Mouse (Mus musculus): ENCODE data around the gene Tomm6. TPM values are rescaled to one million over a fixed set of nuclear protein-coding genes. Genes with fewer than 3 reads are reported as not detected.

Tomm6 gene
- polyA plus RNA-seq, 1 experiment from 2014 or later, result 354 TPM

DNA sequence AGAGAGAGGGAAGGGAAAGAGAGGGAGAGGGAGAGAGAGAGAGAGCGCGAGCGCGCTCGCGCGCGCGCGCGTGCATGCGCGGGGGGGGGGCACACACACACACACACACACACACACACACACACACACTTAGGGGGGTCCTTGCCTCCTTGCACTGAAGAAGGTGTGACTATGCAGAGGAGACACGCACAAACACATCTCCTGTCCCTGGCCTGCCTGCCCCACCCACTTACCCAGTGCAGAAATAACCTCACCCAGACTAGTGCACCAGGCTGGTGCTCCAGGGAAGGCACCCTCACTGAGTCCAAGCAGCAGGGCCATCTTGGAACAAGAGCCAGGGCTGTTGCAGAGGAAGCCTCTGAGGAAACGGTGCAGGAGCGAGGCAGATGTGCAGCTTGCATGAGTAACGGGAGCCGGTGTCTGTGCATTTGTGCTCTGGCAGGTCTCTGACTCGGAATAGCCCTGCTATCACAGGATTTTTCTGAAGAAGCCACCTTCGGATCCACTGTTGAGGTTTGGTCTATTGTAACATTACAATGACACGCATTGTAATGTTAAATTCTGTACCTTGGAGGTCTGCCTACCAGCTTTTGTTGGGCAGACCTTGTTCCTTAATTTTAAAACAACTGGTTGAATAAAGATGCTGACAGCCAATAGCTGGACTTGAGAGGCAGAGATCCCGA lies 24.8 kb upstream of the Tomm6 start:
- Histone ChIP-seq H3K9me3 (ENCODE audit: control insufficient read depth, low read length) (no peaks in the 10 kb centered on the region), H3K27me3 (ENCODE audit: control insufficient read depth, insufficient read depth, low read length) (no peaks in the 10 kb centered on the region), H3K27ac (ENCODE audit: low read depth, low read length) (no peak overlapping the region), H3K4me3 (ENCODE audit: low read depth, low read length) (no peak overlapping the region), H3K9ac (ENCODE audit: low read length) (no peak overlapping the region), H3K36me3 (ENCODE audit: control insufficient read depth, insufficient read depth, low read length) (no peaks in the 10 kb centered on the region), H3K4me2 (ENCODE audit: low read depth, low read length, severe bottlenecking) (no peak overlapping the region), H3K4me1 (replicated peaks; ENCODE audit: control insufficient read depth, insufficient read depth, low read length) (no peaks in the 10 kb centered on the region)
- DNase-seq (ENCODE audit: low spot score) (no peak), ATAC-seq (replicated peaks; ENCODE audit: low FRiP score) (no peak)
- WGBS, result 53% methylated on average over 22 of the region's 22 CpGs

DNA sequence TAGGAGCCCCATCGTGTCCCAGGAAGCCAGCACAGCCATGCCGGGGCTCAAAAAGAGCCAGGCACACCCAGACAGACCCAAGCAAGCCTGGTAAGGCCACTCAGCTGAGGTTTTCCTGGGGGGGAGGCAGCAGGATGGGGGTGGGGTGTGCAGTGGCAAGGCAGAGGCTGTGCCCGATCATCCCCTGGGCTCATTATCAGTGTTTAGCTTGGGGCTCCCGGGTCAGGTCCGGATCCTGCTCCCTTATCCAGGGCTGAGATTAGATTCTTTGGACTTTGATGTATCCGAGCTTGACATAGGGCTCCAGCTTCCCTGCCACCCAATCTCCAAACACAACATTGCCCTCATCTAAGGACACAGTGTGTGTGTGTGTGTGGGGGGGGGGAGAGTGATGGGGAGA lies 23.7 kb upstream of the Tomm6 start:
- no peak for DNase-seq (ENCODE audit: low spot score)

DNA sequence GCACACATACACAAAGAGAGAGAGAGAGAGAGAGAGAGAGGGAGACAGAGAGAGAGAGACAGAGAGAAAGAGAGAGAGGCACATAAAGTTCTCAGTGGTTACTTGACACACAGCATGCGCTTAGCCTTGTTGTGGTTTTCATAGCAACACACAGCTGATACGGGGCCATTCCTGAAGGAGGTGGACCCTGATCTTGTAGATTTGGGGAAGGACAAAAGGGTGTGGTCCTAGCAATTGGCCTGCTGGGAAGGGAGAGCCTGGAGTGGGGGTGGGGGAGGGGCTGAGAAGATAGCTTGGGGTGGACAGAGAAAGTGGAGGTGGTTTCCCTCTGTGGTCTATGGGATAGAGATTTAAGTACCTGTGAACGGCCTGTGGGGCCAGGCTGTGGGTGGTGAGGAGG lies 21.9 kb upstream of the Tomm6 start:
- no peak for ATAC-seq (replicated peaks; ENCODE audit: low FRiP score)
- no peak overlapping the region for H3K27ac ChIP-seq (ENCODE audit: low read depth, low read length)
- no peak for DNase-seq (ENCODE audit: low spot score)
- H3K36me3 ChIP-seq (ENCODE audit: control insufficient read depth, insufficient read depth, low read length), result no peaks in the 10 kb centered on the region
- H3K4me2 ChIP-seq (ENCODE audit: low read depth, low read length, severe bottlenecking), result no peak overlapping the region
- H3K27me3 ChIP-seq (ENCODE audit: control insufficient read depth, insufficient read depth, low read length), result no peaks in the 10 kb centered on the region
- no peaks in the 10 kb centered on the region for H3K4me1 ChIP-seq (replicated peaks; ENCODE audit: control insufficient read depth, insufficient read depth, low read length)
- no peak overlapping the region for H3K4me3 ChIP-seq (ENCODE audit: low read depth, low read length)
- H3K9me3 ChIP-seq (ENCODE audit: control insufficient read depth, low read length), result no peaks in the 10 kb centered on the region
- H3K9ac ChIP-seq (ENCODE audit: low read length), result no peak overlapping the region
- 83% methylated on average over 3 of the region's 3 CpGs for WGBS

More for the DNA sequence above, 23.7 kb upstream of the Tomm6 start:
- Histone ChIP-seq H3K4me1 (replicated peaks; ENCODE audit: control insufficient read depth, insufficient read depth, low read length) (no peaks in the 10 kb centered on the region), H3K4me2 (ENCODE audit: low read depth, low read length, severe bottlenecking) (no peak overlapping the region), H3K27me3 (ENCODE audit: control insufficient read depth, insufficient read depth, low read length) (no peaks in the 10 kb centered on the region), H3K9me3 (ENCODE audit: control insufficient read depth, low read length) (no peaks in the 10 kb centered on the region), H3K27ac (ENCODE audit: low read depth, low read length) (no peak overlapping the region), H3K36me3 (ENCODE audit: control insufficient read depth, insufficient read depth, low read length) (no peaks in the 10 kb centered on the region), H3K4me3 (ENCODE audit: low read depth, low read length) (no peak overlapping the region), H3K9ac (ENCODE audit: low read length) (no peak overlapping the region)
- WGBS, result 73% methylated on average over 6 of the region's 6 CpGs
- no peak for ATAC-seq (replicated peaks; ENCODE audit: low FRiP score)

DNA sequence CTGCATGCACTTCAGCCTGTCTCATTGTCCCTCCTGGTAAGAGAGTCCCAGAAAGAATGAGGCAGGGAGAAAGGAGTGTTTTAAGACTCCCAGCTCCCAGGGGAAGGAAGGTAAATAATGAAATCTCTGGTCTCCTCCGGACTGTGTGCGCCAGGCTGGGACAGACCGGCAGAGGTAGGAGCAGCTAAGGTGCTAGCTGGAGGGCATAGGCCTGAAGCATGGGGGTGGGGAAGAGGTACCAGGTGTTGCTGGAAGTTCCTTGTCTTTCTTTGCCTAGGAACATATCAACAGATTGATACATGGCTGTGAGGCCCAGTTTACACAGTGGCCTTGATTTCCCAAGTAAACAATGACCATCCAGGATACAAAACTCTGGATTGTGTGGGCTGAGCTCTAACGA lies 20.8 kb upstream of the Tomm6 start:
- Histone ChIP-seq H3K27me3 (ENCODE audit: control insufficient read depth, insufficient read depth, low read length) (no peaks in the 10 kb centered on the region), H3K36me3 (ENCODE audit: control insufficient read depth, insufficient read depth, low read length) (no peaks in the 10 kb centered on the region), H3K9me3 (ENCODE audit: control insufficient read depth, low read length) (no peaks in the 10 kb centered on the region), H3K4me1 (replicated peaks; ENCODE audit: control insufficient read depth, insufficient read depth, low read length) (no peaks in the 10 kb centered on the region), H3K4me3 (ENCODE audit: low read depth, low read length) (no peak overlapping the region), H3K27ac (ENCODE audit: low read depth, low read length) (no peak overlapping the region), H3K9ac (ENCODE audit: low read length) (no peak overlapping the region), H3K4me2 (ENCODE audit: low read depth, low read length, severe bottlenecking) (no peak overlapping the region)
- ATAC-seq (replicated peaks; ENCODE audit: low FRiP score) (no peak), DNase-seq (ENCODE audit: low spot score) (no peak)
- WGBS, result 84% methylated on average over 4 of the region's 4 CpGs

DNA sequence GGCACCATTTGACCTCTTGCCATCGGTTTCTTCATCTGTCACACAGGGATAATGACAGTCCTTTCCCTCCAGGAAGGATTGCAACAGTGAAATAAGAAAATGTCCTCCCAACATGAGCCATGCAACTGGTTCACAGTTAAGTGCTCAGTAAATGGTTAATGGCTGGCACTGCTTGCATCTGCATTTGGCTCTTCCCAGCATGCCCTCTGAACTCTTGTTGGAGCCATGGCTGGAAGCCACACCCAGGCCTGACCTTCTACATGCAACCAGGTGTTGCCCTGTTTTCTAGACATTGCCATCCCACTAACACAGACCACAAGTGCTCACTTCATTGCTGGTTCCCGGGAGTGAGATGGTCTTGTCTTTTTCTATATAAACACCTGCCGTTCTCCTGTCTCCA lies 19.8 kb upstream of the Tomm6 start:
- Histone ChIP-seq H3K9me3 (ENCODE audit: control insufficient read depth, low read length) (no peaks in the 10 kb centered on the region), H3K4me2 (ENCODE audit: low read depth, low read length, severe bottlenecking) (no peak overlapping the region), H3K9ac (ENCODE audit: low read length) (no peak overlapping the region), H3K27me3 (ENCODE audit: control insufficient read depth, insufficient read depth, low read length) (no peaks in the 10 kb centered on the region; the same call in 1 of the 2 replicates), H3K36me3 (ENCODE audit: control insufficient read depth, insufficient read depth, low read length) (no peaks in the 10 kb centered on the region), H3K27ac (ENCODE audit: low read depth, low read length) (no peak overlapping the region), H3K4me1 (replicated peaks; ENCODE audit: control insufficient read depth, insufficient read depth, low read length) (no peaks in the 10 kb centered on the region), H3K4me3 (ENCODE audit: low read depth, low read length) (no peak overlapping the region)
- no peak for ATAC-seq (replicated peaks; ENCODE audit: low FRiP score)
- DNase-seq (ENCODE audit: low spot score), result no peak
- 89% methylated on average over 3 of the region's 3 CpGs for WGBS

DNA sequence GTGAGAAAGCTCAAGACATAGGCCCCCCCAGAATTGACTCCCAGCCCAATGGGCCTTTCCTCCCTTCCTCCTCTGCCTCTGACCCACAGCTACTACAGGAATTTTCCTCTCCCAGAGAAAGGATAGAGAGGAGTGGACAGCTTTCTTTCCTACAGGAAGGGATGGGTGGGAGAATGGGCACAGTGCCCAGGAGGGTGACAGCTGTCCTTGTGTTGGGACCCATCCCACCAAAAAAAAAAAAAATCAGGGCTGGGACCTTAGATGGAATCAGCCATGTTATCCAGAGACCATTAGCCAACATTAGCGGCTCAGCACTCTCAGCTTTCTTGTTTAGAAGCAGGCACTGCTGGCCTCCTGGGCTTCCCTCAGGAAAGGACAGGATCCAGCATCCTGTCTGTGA lies 18.0 kb upstream of the Tomm6 start:
- DNase-seq (ENCODE audit: low spot score), result no peak
- 74% methylated on average over 1 of the region's 1 CpGs for WGBS

DNA sequence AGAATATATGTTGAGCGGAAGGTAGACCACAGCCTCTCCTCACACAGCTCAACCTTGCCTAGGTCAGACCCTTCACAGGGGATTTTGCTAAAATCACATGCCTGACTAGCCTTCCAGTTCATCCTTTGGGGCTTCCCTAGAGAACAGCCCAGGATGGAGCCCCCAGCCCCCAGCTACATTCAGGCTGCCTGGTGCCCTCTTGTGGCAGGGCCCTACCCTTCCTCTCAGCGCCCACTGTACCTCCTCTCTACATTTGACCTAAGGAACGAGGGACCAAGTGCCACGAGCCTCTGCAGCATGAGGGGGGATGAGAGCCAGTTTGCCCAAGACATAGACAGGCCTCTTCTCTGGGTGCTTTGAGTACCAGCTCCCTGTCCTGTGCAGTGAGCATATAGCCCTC lies 16.5 kb upstream of the Tomm6 start:
- Histone ChIP-seq H3K4me3 (ENCODE audit: low read depth, low read length) (no peak overlapping the region), H3K9ac (ENCODE audit: low read length) (no peak overlapping the region), H3K27ac (ENCODE audit: low read depth, low read length) (no peak overlapping the region), H3K27me3 (ENCODE audit: control insufficient read depth, insufficient read depth, low read length) (no peaks in the 10 kb centered on the region; the same call in 1 of the 2 replicates), H3K9me3 (ENCODE audit: control insufficient read depth, low read length) (no peaks in the 10 kb centered on the region), H3K4me2 (ENCODE audit: low read depth, low read length, severe bottlenecking) (no peak overlapping the region), H3K4me1 (replicated peaks; ENCODE audit: control insufficient read depth, insufficient read depth, low read length) (no peaks in the 10 kb centered on the region), H3K36me3 (ENCODE audit: control insufficient read depth, insufficient read depth, low read length) (no peaks in the 10 kb centered on the region; the same call in 1 of the 2 replicates)
- 88% methylated on average over 4 of the region's 4 CpGs for WGBS
- DNase-seq (ENCODE audit: low spot score), result no peak
- ATAC-seq (replicated peaks; ENCODE audit: low FRiP score), result no peak

More for the DNA sequence above, 18.0 kb upstream of the Tomm6 start:
- Histone ChIP-seq H3K9ac (ENCODE audit: low read length) (no peak overlapping the region), H3K4me3 (ENCODE audit: low read depth, low read length) (no peak overlapping the region), H3K4me2 (ENCODE audit: low read depth, low read length, severe bottlenecking) (no peak overlapping the region), H3K27me3 (ENCODE audit: control insufficient read depth, insufficient read depth, low read length) (no peaks in the 10 kb centered on the region; the same call in 1 of the 2 replicates), H3K36me3 (ENCODE audit: control insufficient read depth, insufficient read depth, low read length) (no peaks in the 10 kb centered on the region; the same call in 1 of the 2 replicates), H3K4me1 (replicated peaks; ENCODE audit: control insufficient read depth, insufficient read depth, low read length) (no peaks in the 10 kb centered on the region), H3K9me3 (ENCODE audit: control insufficient read depth, low read length) (no peaks in the 10 kb centered on the region), H3K27ac (ENCODE audit: low read depth, low read length) (no peak overlapping the region)
- no peak for ATAC-seq (replicated peaks; ENCODE audit: low FRiP score)

DNA sequence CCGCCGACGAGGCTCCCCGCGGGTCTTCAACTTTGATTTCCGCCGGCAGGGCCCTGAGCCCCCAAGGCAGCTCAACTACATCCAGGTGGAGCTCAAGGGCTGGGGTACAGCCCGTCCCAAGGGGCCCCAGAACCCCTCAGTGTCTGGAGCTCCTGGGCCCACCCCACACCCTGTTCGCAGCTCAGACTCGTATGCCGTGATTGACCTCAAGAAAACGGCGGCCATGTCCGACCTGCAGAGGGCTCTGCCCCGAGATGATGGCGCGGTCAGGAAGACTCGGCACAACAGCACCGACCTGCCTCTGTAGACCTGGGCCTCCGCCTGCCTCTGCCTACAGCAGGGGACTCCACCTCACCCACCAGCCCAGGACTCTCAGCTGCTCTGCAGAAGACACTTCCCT lies 15.4 kb upstream of the Tomm6 start:
- Histone ChIP-seq H3K4me1 (replicated peaks; ENCODE audit: control insufficient read depth, insufficient read depth, low read length) (no peaks in the 10 kb centered on the region), H3K4me2 (ENCODE audit: low read depth, low read length, severe bottlenecking) (no peak overlapping the region), H3K4me3 (ENCODE audit: low read depth, low read length) (no peak overlapping the region), H3K9ac (ENCODE audit: low read length) (no peak overlapping the region), H3K36me3 (ENCODE audit: control insufficient read depth, insufficient read depth, low read length) (no peaks in the 10 kb centered on the region; the same call in 1 of the 2 replicates), H3K27ac (ENCODE audit: low read depth, low read length) (no peak overlapping the region), H3K27me3 (ENCODE audit: control insufficient read depth, insufficient read depth, low read length) (no peaks in the 10 kb centered on the region; the same call in 1 of the 2 replicates), H3K9me3 (ENCODE audit: control insufficient read depth, low read length) (no peaks in the 10 kb centered on the region)
- no peak for ATAC-seq (replicated peaks; ENCODE audit: low FRiP score)
- no peak for DNase-seq (ENCODE audit: low spot score)
- 31% methylated on average over 20 of the region's 20 CpGs for WGBS
